Mouse (Mus musculus): Measurements from ENCODE around the gene Fxyd3.

DNA sequence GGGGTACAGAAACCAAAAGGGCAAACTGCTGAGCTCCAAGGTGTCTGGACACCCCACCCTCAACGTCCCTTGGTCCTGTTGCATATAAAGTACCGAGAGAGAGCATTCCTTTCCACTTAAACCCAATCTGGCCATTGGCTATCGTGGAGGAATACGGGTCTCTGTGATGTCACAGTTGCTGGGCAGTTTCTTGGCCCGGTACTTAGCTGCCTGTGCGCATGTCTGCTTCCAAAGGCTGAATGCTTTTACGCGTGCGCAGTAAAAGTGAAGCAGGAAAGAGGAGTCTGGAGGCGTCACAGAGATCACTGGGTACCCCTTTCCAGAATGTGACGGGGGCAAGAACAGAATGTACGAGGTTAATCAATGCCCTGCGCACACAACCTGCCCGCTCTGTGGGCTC lies 7.0 kb downstream of the Fxyd3 start:
- TF ChIP-seq CTCF (IDR thresholded peaks at IDR 0.05; ENCODE audit: extremely low read depth, insufficient read length, insufficient replicate concordance, low read depth, low read length) (no peak), POLR2A (IDR thresholded peaks at IDR 0.05; ENCODE audit: low read depth, low read length) (no peak)
